Mouse (Mus musculus): ENCODE data around the gene Akt2. TPM values are rescaled to one million over a fixed set of nuclear protein-coding genes. Genes with fewer than 3 reads are reported as not detected.

Akt2 gene
- polyA plus RNA-seq, 1 experiment from 2014 or later: 68.4 TPM

DNA sequence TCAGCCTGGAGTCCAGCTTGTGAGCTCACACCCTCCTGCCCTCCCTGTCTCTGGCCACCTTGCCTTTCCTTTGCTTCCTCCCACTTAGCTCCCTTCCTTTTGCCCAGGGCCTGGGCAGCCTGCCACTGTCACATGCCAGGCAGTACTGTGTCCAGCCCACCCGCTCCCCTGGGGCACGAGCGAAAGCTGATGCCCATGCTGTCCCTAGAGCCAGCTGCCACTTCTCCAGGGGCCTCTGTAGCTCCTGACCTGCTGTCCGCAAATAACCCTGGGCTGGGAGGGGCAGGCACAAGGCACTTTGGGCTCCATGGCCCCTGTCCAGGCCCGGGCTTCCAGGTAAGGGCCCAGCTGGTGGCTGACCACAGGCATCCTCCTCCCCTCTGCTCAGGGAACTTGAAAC, 16.2 kb downstream of the Akt2 start:
- Histone ChIP-seq H3K4me2 (replicated peaks) (no peak overlapping the region), H3K27me3 (replicated peaks) (no peaks in the 10 kb centered on the region), H3K27ac (no peak overlapping the region), H3K4me3 (replicated peaks) (no peak overlapping the region), H3K9me3 (no peaks in the 10 kb centered on the region), H3K9ac (no peak overlapping the region), H3K36me3 (peaks cover 10% of the 10 kb centered on the region; the same call in 1 of the 2 replicates), H3K4me1 (replicated peaks) (peaks cover 29% of the 10 kb centered on the region)
- no peak for ATAC-seq
- WGBS: 69% methylated on average over 5 of the region's 5 CpGs

DNA sequence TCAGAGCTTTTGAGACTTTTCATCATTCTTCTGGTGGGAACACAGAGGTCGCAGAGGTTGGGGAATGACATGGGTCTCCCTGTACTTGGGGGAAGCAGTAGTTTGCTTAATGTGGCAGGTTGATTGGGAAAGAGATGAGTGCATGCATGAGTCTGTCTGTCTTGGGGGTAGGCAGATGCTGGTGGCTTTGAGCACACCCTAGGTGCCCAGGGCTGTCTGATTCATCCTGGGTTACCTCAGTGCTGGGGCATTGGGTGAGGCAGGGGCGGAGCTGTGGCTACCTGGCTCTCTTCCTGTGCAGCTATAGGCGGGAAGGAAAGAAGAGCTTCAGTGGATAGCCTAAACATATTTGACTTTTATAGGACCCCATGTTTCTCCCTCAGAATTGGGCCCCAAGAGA, 16.8 kb downstream of the Akt2 start:
- peaks cover 10% of the 10 kb centered on the region; the same call in 1 of the 2 replicates for H3K36me3 ChIP-seq
- no peak for ATAC-seq
- H3K4me3 ChIP-seq (replicated peaks): no peak overlapping the region
- no peak overlapping the region for H3K9ac ChIP-seq
- H3K27ac ChIP-seq: no peak overlapping the region
- H3K27me3 ChIP-seq (replicated peaks): no peaks in the 10 kb centered on the region
- H3K9me3 ChIP-seq: no peaks in the 10 kb centered on the region
- H3K4me2 ChIP-seq (replicated peaks): no peak overlapping the region
- WGBS: 76% methylated on average over 3 of the region's 3 CpGs
- H3K4me1 ChIP-seq (replicated peaks): peaks cover 25% of the 10 kb centered on the region

DNA sequence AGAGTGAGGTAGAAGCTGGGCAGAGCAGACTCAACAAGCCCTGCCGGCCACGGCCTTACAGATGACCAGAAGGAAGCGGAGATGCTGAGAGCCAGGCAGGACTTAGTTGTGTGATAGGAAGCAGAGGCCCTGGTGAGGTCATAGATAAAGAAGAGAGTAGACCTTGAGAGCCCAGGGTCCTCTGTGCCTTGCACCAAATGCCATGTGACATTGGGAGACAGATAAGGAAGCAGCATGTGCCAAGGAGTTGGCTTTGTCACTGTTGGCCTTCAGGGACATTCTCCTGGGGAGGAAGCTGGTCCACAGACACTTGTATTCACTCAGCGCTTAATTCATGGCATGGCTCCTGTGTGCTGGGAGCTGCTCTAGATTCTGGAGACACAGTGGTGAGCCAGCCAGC, 17.9 kb downstream of the Akt2 start:
- WGBS: 94% methylated on average over 4 of the region's 4 CpGs
- peaks cover 10% of the 10 kb centered on the region; the same call in 1 of the 2 replicates for H3K36me3 ChIP-seq
- no peak for ATAC-seq
- no peaks in the 10 kb centered on the region for H3K27me3 ChIP-seq (replicated peaks)
- H3K9ac ChIP-seq: no peak overlapping the region
- H3K4me1 ChIP-seq (replicated peaks): peaks cover 20% of the 10 kb centered on the region; the same call in 1 of the 2 replicates
- H3K9me3 ChIP-seq: no peaks in the 10 kb centered on the region
- no peak overlapping the region for H3K4me3 ChIP-seq (replicated peaks)
- no peak overlapping the region for H3K4me2 ChIP-seq (replicated peaks)
- H3K27ac ChIP-seq: no peak overlapping the region

DNA sequence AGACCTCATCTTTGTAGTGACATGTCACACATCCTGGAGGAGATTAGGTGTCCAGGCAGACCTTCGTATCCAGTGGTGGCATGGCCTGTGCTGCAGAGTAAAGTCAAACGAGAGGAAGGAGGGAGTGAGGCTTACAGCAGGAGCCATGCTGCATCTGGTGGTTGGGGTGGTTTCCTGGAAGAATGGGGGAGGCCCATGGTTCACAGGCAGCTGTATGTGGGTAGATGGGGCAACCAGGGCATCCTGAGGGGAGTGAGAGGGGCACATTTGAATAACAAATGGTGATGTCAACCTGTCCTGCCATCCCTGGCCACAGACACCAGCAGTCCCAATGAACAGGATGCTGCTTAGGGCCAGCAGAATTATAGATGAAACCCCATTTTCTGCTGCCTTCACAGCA, 18.3 kb downstream of the Akt2 start:
- Histone ChIP-seq H3K9ac (no peak overlapping the region), H3K4me1 (replicated peaks) (peaks cover 18% of the 10 kb centered on the region; the same call in 1 of the 2 replicates), H3K4me3 (replicated peaks) (no peak overlapping the region), H3K36me3 (peaks cover 10% of the 10 kb centered on the region; the same call in 1 of the 2 replicates), H3K9me3 (no peaks in the 10 kb centered on the region), H3K27ac (no peak overlapping the region), H3K27me3 (replicated peaks) (no peaks in the 10 kb centered on the region), H3K4me2 (replicated peaks) (no peak overlapping the region)
- ATAC-seq: no peak
- WGBS: 85% methylated on average over 2 of the region's 2 CpGs

DNA sequence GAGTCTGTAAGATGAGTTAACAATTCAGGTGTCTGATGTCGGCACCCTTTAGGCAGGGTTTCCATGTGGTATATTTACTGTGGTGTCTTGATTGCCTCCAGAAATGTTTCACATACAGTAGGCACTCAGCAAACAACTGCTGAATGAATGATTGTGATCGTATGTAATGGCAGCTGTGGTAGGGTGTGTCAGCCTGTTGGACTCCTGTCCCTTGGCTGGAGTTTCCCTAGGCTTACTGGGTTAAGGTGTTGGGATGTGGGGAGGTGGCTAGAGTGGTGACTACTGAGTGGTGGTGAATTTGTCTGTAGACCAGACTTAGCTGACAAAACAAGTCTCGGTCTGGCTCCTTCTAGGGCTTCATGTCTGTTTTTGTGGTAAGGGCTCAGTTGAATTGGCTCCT, 19.0 kb downstream of the Akt2 start:
- Histone ChIP-seq H3K4me2 (replicated peaks) (no peak overlapping the region), H3K27ac (no peak overlapping the region), H3K4me3 (replicated peaks) (no peak overlapping the region), H3K36me3 (peaks cover 10% of the 10 kb centered on the region; the same call in 1 of the 2 replicates), H3K9ac (no peak overlapping the region), H3K27me3 (replicated peaks) (no peaks in the 10 kb centered on the region), H3K4me1 (replicated peaks) (peaks cover 13% of the 10 kb centered on the region; the same call in 1 of the 2 replicates), H3K9me3 (no peaks in the 10 kb centered on the region)
- WGBS: 90% methylated on average over 3 of the region's 3 CpGs
- ATAC-seq: no peak

DNA sequence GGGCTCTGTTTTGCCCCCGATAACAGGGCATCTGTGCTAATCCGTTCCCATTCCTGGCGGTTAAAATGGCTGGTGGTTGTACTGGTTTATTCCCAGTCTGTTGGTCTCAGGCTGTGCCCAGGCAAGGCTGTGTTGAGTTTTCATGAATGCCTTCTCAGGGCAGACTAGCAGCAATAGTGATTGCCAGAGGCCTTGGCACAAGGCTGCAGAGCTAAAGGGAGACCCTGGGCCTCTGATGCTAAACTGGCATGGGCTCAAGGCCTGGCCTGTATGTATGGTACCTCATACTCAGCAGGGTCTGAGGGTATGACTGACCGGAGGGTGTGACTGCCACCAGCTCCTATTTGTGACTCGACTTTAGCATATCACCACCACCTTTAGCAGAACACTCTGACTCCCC, 19.5 kb downstream of the Akt2 start:
- no peak overlapping the region for H3K4me2 ChIP-seq (replicated peaks)
- H3K4me1 ChIP-seq (replicated peaks): peaks cover 8% of the 10 kb centered on the region; the same call in 1 of the 2 replicates
- no peaks in the 10 kb centered on the region for H3K27me3 ChIP-seq (replicated peaks)
- ATAC-seq: no peak
- H3K9me3 ChIP-seq: no peaks in the 10 kb centered on the region
- no peak overlapping the region for H3K9ac ChIP-seq
- peaks cover 10% of the 10 kb centered on the region; the same call in 1 of the 2 replicates for H3K36me3 ChIP-seq
- 93% methylated on average over 5 of the region's 5 CpGs for WGBS
- no peak overlapping the region for H3K4me3 ChIP-seq (replicated peaks)
- H3K27ac ChIP-seq: no peak overlapping the region

DNA sequence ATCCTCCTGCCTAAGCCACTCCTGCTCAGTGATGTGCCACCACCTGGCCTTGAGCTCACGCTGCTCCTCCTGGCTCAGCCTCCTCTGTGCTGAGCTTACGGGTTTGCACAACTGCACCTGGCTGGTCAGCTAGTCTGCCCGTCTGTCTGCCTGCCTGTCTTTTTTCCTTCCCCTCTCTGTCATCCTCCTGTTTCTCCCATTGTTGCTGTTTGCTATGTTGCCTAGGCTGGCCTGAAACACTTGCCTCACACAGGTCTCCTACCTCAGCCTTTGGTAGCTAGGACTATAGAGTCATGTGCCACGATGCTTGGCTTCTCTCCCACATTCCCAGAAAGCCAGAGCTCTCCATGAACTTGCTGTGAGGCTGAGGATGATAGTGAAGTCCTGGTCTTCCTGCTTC, 21.6 kb downstream of the Akt2 start:
- no peak for ATAC-seq
- H3K27ac ChIP-seq: no peak overlapping the region
- H3K36me3 ChIP-seq: peaks cover 31% of the 10 kb centered on the region
- no peaks in the 10 kb centered on the region for H3K4me1 ChIP-seq (replicated peaks)
- no peak overlapping the region for H3K9ac ChIP-seq
- no peak overlapping the region for H3K4me2 ChIP-seq (replicated peaks)
- 80% methylated on average over 4 of the region's 4 CpGs for WGBS
- H3K9me3 ChIP-seq: no peaks in the 10 kb centered on the region
- no peaks in the 10 kb centered on the region for H3K27me3 ChIP-seq (replicated peaks)
- H3K4me3 ChIP-seq (replicated peaks): no peak overlapping the region

DNA sequence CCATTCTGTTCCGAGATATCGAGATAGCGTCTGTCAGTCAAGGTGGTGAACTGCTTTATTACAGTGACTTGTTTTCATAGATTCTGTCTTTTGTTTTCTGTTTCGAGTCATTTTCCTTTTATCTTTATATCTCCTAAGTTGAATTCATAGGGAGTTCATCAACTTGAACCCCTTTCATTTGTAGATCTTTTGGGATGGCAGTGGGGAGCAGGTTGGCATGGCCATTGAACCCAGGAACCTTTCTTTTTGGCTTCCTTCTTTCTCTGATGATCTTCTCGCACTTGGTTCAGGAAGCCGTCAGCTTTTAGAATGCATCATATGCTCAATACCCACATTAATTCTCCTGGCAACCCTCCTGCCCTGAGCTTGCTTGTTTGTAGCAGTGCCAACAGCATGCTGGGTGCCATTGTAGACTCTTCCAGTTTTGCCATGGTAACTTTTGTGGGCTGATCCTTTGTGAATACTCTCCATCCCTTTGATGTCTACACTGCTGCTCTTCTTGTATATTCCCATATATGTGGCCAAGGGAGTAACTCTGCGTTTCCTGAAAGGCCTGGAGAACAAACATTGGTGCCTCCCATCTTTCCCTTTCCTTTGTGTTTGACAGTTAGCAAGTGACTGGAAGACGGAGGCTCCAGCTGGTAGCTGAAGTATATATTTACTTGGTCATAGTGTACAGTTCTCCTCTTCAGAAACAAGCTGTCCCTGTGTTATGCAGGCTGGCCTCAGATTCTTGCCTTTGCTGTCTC, 22.6 kb downstream of the Akt2 start:
- H3K4me2 ChIP-seq (replicated peaks): no peak overlapping the region
- peaks cover 31% of the 10 kb centered on the region for H3K36me3 ChIP-seq
- H3K9me3 ChIP-seq: no peaks in the 10 kb centered on the region
- ATAC-seq: no peak
- no peak overlapping the region for H3K9ac ChIP-seq
- WGBS: 83% methylated on average over 8 of the region's 8 CpGs
- no peaks in the 10 kb centered on the region for H3K4me1 ChIP-seq (replicated peaks)
- H3K27ac ChIP-seq: no peak overlapping the region
- H3K4me3 ChIP-seq (replicated peaks): no peak overlapping the region
- H3K27me3 ChIP-seq (replicated peaks): no peaks in the 10 kb centered on the region

DNA sequence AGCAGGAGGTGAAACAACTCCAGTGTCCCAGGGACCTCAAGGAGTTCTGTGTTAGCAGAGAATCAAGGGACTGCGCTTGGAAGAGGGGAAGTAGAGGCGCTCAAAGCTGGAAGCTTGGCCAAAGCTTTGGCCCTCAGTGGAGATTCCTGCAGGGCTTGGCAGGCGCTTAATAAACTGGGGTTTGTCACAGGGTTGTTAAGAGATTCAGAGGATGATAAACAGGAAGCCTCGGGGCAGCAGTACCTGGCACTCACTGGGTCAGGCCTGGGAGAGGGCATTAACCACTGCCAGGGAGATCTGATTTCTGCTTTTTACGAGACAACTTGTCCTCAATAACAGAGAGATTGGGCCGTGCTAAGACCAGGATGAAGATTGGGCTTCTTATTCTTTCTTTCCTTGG, 29.7 kb downstream of the Akt2 start:
- no peak overlapping the region for H3K4me3 ChIP-seq (replicated peaks)
- 73% methylated on average over 6 of the region's 6 CpGs for whole genome bisulfite sequencing
- no peak overlapping the region for H3K4me2 ChIP-seq (replicated peaks)
- H3K27ac ChIP-seq: no peak overlapping the region
- no peaks in the 10 kb centered on the region for H3K27me3 ChIP-seq (replicated peaks)
- ATAC-seq: no peak
- no peak overlapping the region for H3K9ac ChIP-seq
- H3K4me1 ChIP-seq (replicated peaks): no peaks in the 10 kb centered on the region
- H3K9me3 ChIP-seq: no peaks in the 10 kb centered on the region
- peaks cover 35% of the 10 kb centered on the region for H3K36me3 ChIP-seq

DNA sequence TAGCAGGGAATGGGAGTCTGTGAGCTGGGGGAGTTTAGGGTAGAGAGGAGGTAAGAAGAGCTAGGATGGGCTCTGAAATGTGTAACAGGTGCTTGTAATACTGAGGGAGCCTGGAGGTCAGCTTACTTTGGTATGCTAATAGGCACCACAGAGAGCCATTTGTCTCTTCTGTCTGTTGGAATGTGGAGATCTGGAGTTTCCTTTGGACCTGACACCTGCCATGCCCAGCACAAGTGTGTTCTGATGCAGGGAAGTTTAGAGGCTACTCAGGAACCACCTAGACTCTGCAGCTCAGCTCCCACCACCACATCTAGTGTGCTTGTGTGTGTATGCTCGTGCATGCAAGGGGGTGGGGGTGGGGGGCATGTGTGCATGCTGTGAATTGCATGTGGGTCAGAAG, 30.9 kb downstream of the Akt2 start:
- H3K4me3 ChIP-seq (replicated peaks): no peak overlapping the region
- no peaks in the 10 kb centered on the region for H3K27me3 ChIP-seq (replicated peaks)
- no peaks in the 10 kb centered on the region for H3K4me1 ChIP-seq (replicated peaks)
- H3K36me3 ChIP-seq: peaks cover 29% of the 10 kb centered on the region
- H3K9ac ChIP-seq: no peak overlapping the region
- H3K4me2 ChIP-seq (replicated peaks): no peak overlapping the region
- WGBS: 71% methylated on average over 1 of the region's 1 CpGs
- no peak for ATAC-seq
- no peaks in the 10 kb centered on the region for H3K9me3 ChIP-seq
- H3K27ac ChIP-seq: no peak overlapping the region

DNA sequence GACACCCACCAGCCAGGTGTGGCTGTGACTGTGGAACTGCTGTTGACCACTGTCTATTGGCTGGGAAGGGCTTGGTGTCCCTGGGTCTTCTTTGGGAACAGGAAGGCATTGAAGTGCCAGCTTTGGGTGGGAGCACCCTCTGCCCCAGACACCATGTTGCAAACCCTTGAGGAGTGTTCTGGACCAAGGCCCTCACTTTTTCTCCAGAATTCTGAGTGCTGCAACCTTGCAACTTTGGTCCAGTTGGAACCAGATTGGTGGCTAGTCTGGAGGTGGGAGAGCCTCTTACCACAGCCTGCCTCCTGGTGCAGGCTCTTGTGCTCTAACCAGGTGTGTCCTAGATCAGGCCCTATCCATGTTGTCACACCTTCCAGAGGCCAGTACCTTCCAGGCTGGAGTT, 33.6 kb downstream of the Akt2 start:
- H3K27ac ChIP-seq: no peak overlapping the region
- H3K4me1 ChIP-seq (replicated peaks): no peaks in the 10 kb centered on the region
- peaks cover 42% of the 10 kb centered on the region for H3K36me3 ChIP-seq
- no peak overlapping the region for H3K4me2 ChIP-seq (replicated peaks)
- no peak for ATAC-seq
- no peak overlapping the region for H3K4me3 ChIP-seq (replicated peaks)
- H3K9ac ChIP-seq: no peak overlapping the region
- no peaks in the 10 kb centered on the region for H3K9me3 ChIP-seq
- H3K27me3 ChIP-seq (replicated peaks): no peaks in the 10 kb centered on the region

DNA sequence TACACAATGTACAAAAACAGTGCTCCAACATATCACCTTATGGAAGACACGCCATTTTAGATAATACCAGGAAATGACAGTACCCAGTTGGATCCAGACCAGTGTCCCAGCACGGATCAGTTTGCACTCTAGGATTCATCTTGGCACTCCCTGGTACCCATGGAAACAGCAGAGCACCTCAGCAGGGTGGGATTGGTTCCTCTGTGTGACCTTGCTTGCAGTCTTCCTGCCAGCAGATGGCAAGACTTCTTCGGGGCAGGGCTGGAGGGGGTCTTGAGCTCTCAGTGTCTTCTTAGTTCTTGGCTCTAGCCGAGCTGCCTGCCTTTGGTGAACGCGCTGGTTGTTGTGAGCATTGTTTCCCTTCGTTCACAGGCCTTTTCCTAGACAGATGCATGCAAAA, 36.4 kb downstream of the Akt2 start:
- no peak for ATAC-seq
- H3K9ac ChIP-seq: no peak overlapping the region
- WGBS: 89% methylated on average over 7 of the region's 7 CpGs
- H3K36me3 ChIP-seq: peaks cover 44% of the 10 kb centered on the region
- H3K4me2 ChIP-seq (replicated peaks): no peak overlapping the region
- no peaks in the 10 kb centered on the region for H3K4me1 ChIP-seq (replicated peaks)
- H3K27me3 ChIP-seq (replicated peaks): no peaks in the 10 kb centered on the region
- H3K9me3 ChIP-seq: no peaks in the 10 kb centered on the region
- H3K27ac ChIP-seq: no peak overlapping the region
- H3K4me3 ChIP-seq (replicated peaks): no peak overlapping the region

DNA sequence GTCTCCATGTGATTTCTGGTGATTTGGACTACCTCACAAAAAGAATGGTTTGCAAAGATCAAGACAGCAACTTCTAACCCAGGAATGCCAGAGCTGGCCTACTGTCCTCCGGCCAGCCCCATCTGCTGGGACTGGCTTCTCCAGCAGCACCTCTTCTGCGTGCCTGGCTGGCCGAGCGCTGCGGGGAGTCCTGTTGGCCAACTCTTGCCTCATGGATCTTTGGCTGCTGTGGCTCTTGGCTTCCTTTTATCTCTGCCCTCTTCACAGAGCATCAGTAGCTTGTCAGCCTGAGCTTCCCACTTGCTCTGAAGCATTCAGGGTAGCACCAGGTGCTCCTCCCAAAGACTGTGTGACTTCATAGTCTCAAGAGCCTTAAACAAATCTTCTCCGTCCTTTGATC, 36.8 kb downstream of the Akt2 start:
- peaks cover 49% of the 10 kb centered on the region for H3K36me3 ChIP-seq
- H3K9me3 ChIP-seq: no peaks in the 10 kb centered on the region
- no peak overlapping the region for H3K4me3 ChIP-seq (replicated peaks)
- no peak for ATAC-seq
- no peaks in the 10 kb centered on the region for H3K27me3 ChIP-seq (replicated peaks)
- H3K27ac ChIP-seq: no peak overlapping the region
- no peak overlapping the region for H3K9ac ChIP-seq
- H3K4me1 ChIP-seq (replicated peaks): no peaks in the 10 kb centered on the region
- 94% methylated on average over 6 of the region's 6 CpGs for WGBS
- H3K4me2 ChIP-seq (replicated peaks): no peak overlapping the region

Data from intestine, embryonic 15.5 days (tissue).